In genomic region chr10:40762624-40763023, GRCm38 (mm10) we compare ENCODE assay signal across 10 mouse cellular contexts.
DNase-seq lines count a peak whose midpoint lies in the region; ATAC-seq lines count a peak whose summit lies in the region.
"Had no signal": no experiment of that assay in that cellular context is flagged by ENCODE, and none has a peak within 500 bp of the region (broad histone marks: within the 10 kb centered on the region; RNA-seq: fewer than 3 reads in every experiment).

No protein-coding gene starts in this region.

- no peak overlapping the region for H3K27ac ChIP-seq in midbrain, embryonic 11.5 days (ENCODE audit: low read depth, low read length)
- no peak overlapping the region for H3K27ac ChIP-seq in midbrain, embryonic 10.5 days (replicated peaks)
- H3K27ac ChIP-seq in limb, embryonic 10.5 days: 0 out of 2 replicates have a peak overlapping the region, but pooled peaks have one; percentile 83
- H3K27ac ChIP-seq: intestine, embryonic 15.5 days had no signal

- 81% methylated on average over 6 of the region's 6 CpGs for WGBS in midbrain, embryonic 11.5 days
- WGBS in midbrain, embryonic 10.5 days: 90% methylated on average over 6 of the region's 6 CpGs
- WGBS in limb, embryonic 10.5 days: 41% methylated on average over 6 of the region's 6 CpGs

- no peaks in the 10 kb centered on the region for H3K27me3 ChIP-seq in midbrain, embryonic 11.5 days (ENCODE audit: control insufficient read depth, insufficient read depth, low read length)
- H3K27me3 ChIP-seq in midbrain, embryonic 10.5 days (ENCODE audit: low read depth, poor library complexity, severe bottlenecking): no peaks in the 10 kb centered on the region
- no peaks in the 10 kb centered on the region for H3K27me3 ChIP-seq in limb, embryonic 10.5 days (ENCODE audit: low read depth, poor library complexity, severe bottlenecking)
- H3K27me3 ChIP-seq: intestine, embryonic 15.5 days had no signal

- H3K4me2 ChIP-seq in midbrain, embryonic 11.5 days: no peak overlapping the region
- H3K4me2 ChIP-seq: intestine, embryonic 15.5 days had no signal

- no peak overlapping the region for H3K4me3 ChIP-seq in midbrain, embryonic 11.5 days (ENCODE audit: low read depth, low read length)
- H3K4me3 ChIP-seq in midbrain, embryonic 10.5 days: no peak overlapping the region
- H3K4me3 ChIP-seq in limb, embryonic 10.5 days: no peak overlapping the region
- H3K4me3 ChIP-seq: intestine, embryonic 15.5 days had no signal

- no peaks in the 10 kb centered on the region for H3K4me1 ChIP-seq in midbrain, embryonic 11.5 days (ENCODE audit: control insufficient read depth, insufficient read depth, low read length)
- peaks cover 10% of the 10 kb centered on the region for H3K4me1 ChIP-seq in midbrain, embryonic 10.5 days
- H3K4me1 ChIP-seq in limb, embryonic 10.5 days: peaks cover 36% of the 10 kb centered on the region
- H3K4me1 ChIP-seq: intestine, embryonic 15.5 days had no signal

- no peak for ATAC-seq in midbrain, embryonic 11.5 days (ENCODE audit: low FRiP score)
- ATAC-seq: intestine, embryonic 15.5 days had no signal

- H3K9me3 ChIP-seq in midbrain, embryonic 11.5 days (ENCODE audit: control insufficient read depth, low read length): no peaks in the 10 kb centered on the region
- H3K9me3 ChIP-seq in midbrain, embryonic 10.5 days (replicated peaks): no peaks in the 10 kb centered on the region; the same call in 1 of the 2 replicates
- H3K9me3 ChIP-seq in limb, embryonic 10.5 days (replicated peaks): no peaks in the 10 kb centered on the region
- H3K9me3 ChIP-seq: intestine, embryonic 15.5 days had no signal

- no peaks in the 10 kb centered on the region for H3K36me3 ChIP-seq in midbrain, embryonic 11.5 days (ENCODE audit: control insufficient read depth, insufficient read depth, low read length)
- H3K36me3 ChIP-seq in midbrain, embryonic 10.5 days: no peaks in the 10 kb centered on the region
- no peaks in the 10 kb centered on the region for H3K36me3 ChIP-seq in limb, embryonic 10.5 days
- H3K36me3 ChIP-seq: intestine, embryonic 15.5 days had no signal

- peak; percentile 37 for DNase-seq in midbrain, embryonic 11.5 days (ENCODE audit: low spot score, missing footprints)
- DNase-seq in midbrain, embryonic 10.5 days (ENCODE audit: low spot score): no peak
- DNase-seq in forelimb bud, embryonic 11.5 days (ENCODE audit: low read depth, low spot score): peak; percentile 74
- DNase-seq in limb, embryonic 10.5 days (ENCODE audit: low spot score): no peak
- DNase-seq in right cerebral cortex, postnatal 4 days: peak; percentile 25
- DNase-seq in cerebellum, postnatal 36 days: no peak
- no peak for DNase-seq in lung, postnatal 4 days
- DNase-seq: lung, postnatal 10 days; thymus, postnatal 4 days had no signal

- no peak overlapping the region for H3K9ac ChIP-seq in midbrain, embryonic 11.5 days (ENCODE audit: low read length)
- H3K9ac ChIP-seq: intestine, embryonic 15.5 days had no signal

Comparison
In these comparisons a context has a peak if more than half of its experiments do, and no peak if none do; other contexts are left out.
1. DNase-seq: peak in midbrain, embryonic 11.5 days (single experiment), forelimb bud, embryonic 11.5 days (single experiment) and right cerebral cortex, postnatal 4 days (single experiment); none in midbrain, embryonic 10.5 days (single experiment), limb, embryonic 10.5 days (single experiment), cerebellum, postnatal 36 days (0 of 2) and lung, postnatal 4 days (0 of 2).